Mouse (Mus musculus): ENCODE measurements around the gene Plch2. TPM values are rescaled to one million over a fixed set of nuclear protein-coding genes. Genes with fewer than 3 reads are reported as not detected.

Plch2 gene
- polyA plus RNA-seq, 2 experiments = 10.6 to 11.4 TPM

GRCm38 (mm10) chr4:154937746-154938145 is 118.8 kb downstream of the Plch2 start:
- Histone ChIP-seq H3K9me3 (ENCODE audit: control insufficient read depth, low read length) (no peaks in the 10 kb centered on the region), H3K9ac (ENCODE audit: low read depth, low read length, severe bottlenecking) (no peak overlapping the region), H3K36me3 (ENCODE audit: control insufficient read depth, insufficient read depth, low read length) (no peaks in the 10 kb centered on the region), H3K27me3 (ENCODE audit: control insufficient read depth, insufficient read depth, low read length) (no peaks in the 10 kb centered on the region), H3K4me2 (replicated peaks; ENCODE audit: low read depth, low read length, severe bottlenecking) (no peak overlapping the region), H3K4me3 (replicated peaks; ENCODE audit: low read length) (no peak overlapping the region), H3K27ac (replicated peaks; ENCODE audit: low read depth, low read length) (no peak overlapping the region), H3K4me1 (ENCODE audit: control insufficient read depth, insufficient read depth, low read length) (no peaks in the 10 kb centered on the region)
- TF ChIP-seq POLR2A (IDR thresholded peaks at IDR 0.05; ENCODE audit: borderline replicate concordance, extremely low read depth, insufficient read depth, insufficient read length) = no peak
- WGBS = 65% methylated on average over 1 of the region's 1 CpGs
- DNase-seq (ENCODE audit: low spot score) (no peak), ATAC-seq (ENCODE audit: low FRiP score, low read depth) (no peak)

GRCm38 (mm10) chr4:154936542-154937255 is 119.9 kb downstream of the Plch2 start:
- no peak for ATAC-seq (ENCODE audit: low FRiP score, low read depth)
- WGBS = 62% methylated on average over 8 of the region's 8 CpGs
- no peaks in the 10 kb centered on the region for H3K27me3 ChIP-seq (ENCODE audit: control insufficient read depth, insufficient read depth, low read length)

GRCm38 (mm10) chr4:154935788-154936187 is 120.8 kb downstream of the Plch2 start:
- no peak for ATAC-seq (ENCODE audit: low FRiP score, low read depth)
- Histone ChIP-seq H3K4me3 (replicated peaks; ENCODE audit: low read length) (no peak overlapping the region), H3K4me1 (ENCODE audit: control insufficient read depth, insufficient read depth, low read length) (no peaks in the 10 kb centered on the region), H3K36me3 (ENCODE audit: control insufficient read depth, insufficient read depth, low read length) (no peaks in the 10 kb centered on the region), H3K4me2 (replicated peaks; ENCODE audit: low read depth, low read length, severe bottlenecking) (no peak overlapping the region), H3K27ac (replicated peaks; ENCODE audit: low read depth, low read length) (no peak overlapping the region), H3K27me3 (ENCODE audit: control insufficient read depth, insufficient read depth, low read length) (no peaks in the 10 kb centered on the region), H3K9ac (ENCODE audit: low read depth, low read length, severe bottlenecking) (no peak overlapping the region), H3K9me3 (ENCODE audit: control insufficient read depth, low read length) (no peaks in the 10 kb centered on the region)
- WGBS = 83% methylated on average over 7 of the region's 7 CpGs
- no peak for TF ChIP-seq POLR2A (IDR thresholded peaks at IDR 0.05; ENCODE audit: borderline replicate concordance, extremely low read depth, insufficient read depth, insufficient read length)
- DNase-seq (ENCODE audit: low spot score) = no peak

More at GRCm38 (mm10) chr4:154936542-154937255, 119.9 kb downstream of the Plch2 start:
- Histone ChIP-seq H3K27ac (replicated peaks; ENCODE audit: low read depth, low read length) (no peak overlapping the region), H3K36me3 (ENCODE audit: control insufficient read depth, insufficient read depth, low read length) (no peaks in the 10 kb centered on the region), H3K9ac (ENCODE audit: low read depth, low read length, severe bottlenecking) (no peak overlapping the region), H3K4me2 (replicated peaks; ENCODE audit: low read depth, low read length, severe bottlenecking) (no peak overlapping the region), H3K4me1 (ENCODE audit: control insufficient read depth, insufficient read depth, low read length) (no peaks in the 10 kb centered on the region), H3K9me3 (ENCODE audit: control insufficient read depth, low read length) (no peaks in the 10 kb centered on the region), H3K4me3 (replicated peaks; ENCODE audit: low read length) (no peak overlapping the region)
- DNase-seq (ENCODE audit: low spot score) = no peak
- TF ChIP-seq POLR2A (IDR thresholded peaks at IDR 0.05; ENCODE audit: borderline replicate concordance, extremely low read depth, insufficient read depth, insufficient read length) = no peak

GRCm38 (mm10) chr4:154934800-154935199 is 121.8 kb downstream of the Plch2 start:
- DNase-seq (ENCODE audit: low spot score) (no peak), ATAC-seq (ENCODE audit: low FRiP score, low read depth) (no peak)
- Histone ChIP-seq H3K27me3 (ENCODE audit: control insufficient read depth, insufficient read depth, low read length) (no peaks in the 10 kb centered on the region), H3K27ac (replicated peaks; ENCODE audit: low read depth, low read length) (no peak overlapping the region), H3K4me3 (replicated peaks; ENCODE audit: low read length) (no peak overlapping the region), H3K4me1 (ENCODE audit: control insufficient read depth, insufficient read depth, low read length) (no peaks in the 10 kb centered on the region), H3K9ac (ENCODE audit: low read depth, low read length, severe bottlenecking) (no peak overlapping the region), H3K9me3 (ENCODE audit: control insufficient read depth, low read length) (no peaks in the 10 kb centered on the region), H3K36me3 (ENCODE audit: control insufficient read depth, insufficient read depth, low read length) (no peaks in the 10 kb centered on the region), H3K4me2 (replicated peaks; ENCODE audit: low read depth, low read length, severe bottlenecking) (no peak overlapping the region)
- WGBS = 85% methylated on average over 2 of the region's 2 CpGs
- TF ChIP-seq POLR2A (IDR thresholded peaks at IDR 0.05; ENCODE audit: borderline replicate concordance, extremely low read depth, insufficient read depth, insufficient read length) = no peak

GRCm38 (mm10) chr4:154933306-154933907 is 123.2 kb downstream of the Plch2 start:
- no peaks in the 10 kb centered on the region for H3K4me1 ChIP-seq (ENCODE audit: control insufficient read depth, insufficient read depth, low read length)
- H3K9ac ChIP-seq (ENCODE audit: low read depth, low read length, severe bottlenecking) = no peak overlapping the region
- no peak for TF ChIP-seq POLR2A (IDR thresholded peaks at IDR 0.05; ENCODE audit: borderline replicate concordance, extremely low read depth, insufficient read depth, insufficient read length)
- ATAC-seq (ENCODE audit: low FRiP score, low read depth) = no peak
- H3K4me2 ChIP-seq (replicated peaks; ENCODE audit: low read depth, low read length, severe bottlenecking) = no peak overlapping the region
- no peak overlapping the region for H3K4me3 ChIP-seq (replicated peaks; ENCODE audit: low read length)
- WGBS = 59% methylated on average over 11 of the region's 13 CpGs
- H3K9me3 ChIP-seq (ENCODE audit: control insufficient read depth, low read length) = no peaks in the 10 kb centered on the region
- no peaks in the 10 kb centered on the region for H3K36me3 ChIP-seq (ENCODE audit: control insufficient read depth, insufficient read depth, low read length)
- H3K27me3 ChIP-seq (ENCODE audit: control insufficient read depth, insufficient read depth, low read length) = no peaks in the 10 kb centered on the region
- no peak for DNase-seq (ENCODE audit: low spot score)
- no peak overlapping the region for H3K27ac ChIP-seq (replicated peaks; ENCODE audit: low read depth, low read length)

Other genes starting within 250 kb of the Plch2 start
- 0.09 and 0.13 TPM in 2 replicates for gene Ttc34, start 219.3 kb downstream of the Plch2 start, polyA plus RNA-seq (2012; rRNA removed)
- gene Ttc34, start 219.3 kb downstream of the Plch2 start, polyA plus RNA-seq (2014; fragmentation: Nextera tagmentation; extraction: Ambion mirVana) = 0.06 and 0.10 TPM in 2 replicates
- gene Mmel1, start 187.2 kb downstream of the Plch2 start, polyA plus RNA-seq (2012; rRNA removed) = 0.11 and 0.15 TPM in 2 replicates
- gene Mmel1, start 187.2 kb downstream of the Plch2 start, polyA plus RNA-seq (2014; fragmentation: Nextera tagmentation; extraction: Ambion mirVana) = 0.10 TPM in 1 of 2 replicates, not detected in the other
- gene Fam213b, start 157.6 kb downstream of the Plch2 start, polyA plus RNA-seq (2012; rRNA removed) = 24.3 and 33.6 TPM in 2 replicates
- gene Fam213b, start 157.6 kb downstream of the Plch2 start, polyA plus RNA-seq (2014; fragmentation: Nextera tagmentation; extraction: Ambion mirVana) = 48.0 and 51.8 TPM in 2 replicates
- gene Tnfrsf14, start 128.2 kb downstream of the Plch2 start, polyA plus RNA-seq (2012; rRNA removed) = 4.1 and 5.8 TPM in 2 replicates
- 0.87 and 0.99 TPM in 2 replicates for gene Tnfrsf14, start 128.2 kb downstream of the Plch2 start, polyA plus RNA-seq (2014; fragmentation: Nextera tagmentation; extraction: Ambion mirVana)
- gene Hes5, start 95.9 kb downstream of the Plch2 start, polyA plus RNA-seq (2012; rRNA removed) = 0.60 and 1.6 TPM in 2 replicates
- 0.30 and 0.77 TPM in 2 replicates for gene Hes5, start 95.9 kb downstream of the Plch2 start, polyA plus RNA-seq (2014; fragmentation: Nextera tagmentation; extraction: Ambion mirVana)
- 76.3 and 86.2 TPM in 2 replicates for gene Pank4, start 92.7 kb downstream of the Plch2 start, polyA plus RNA-seq (2012; rRNA removed)
- gene Pank4, start 92.7 kb downstream of the Plch2 start, polyA plus RNA-seq (2014; fragmentation: Nextera tagmentation; extraction: Ambion mirVana) = 36.9 and 43.9 TPM in 2 replicates
- 24.4 and 28.0 TPM in 2 replicates for gene Pex10, start 10.2 kb upstream of the Plch2 start, polyA plus RNA-seq (2012; rRNA removed)
- gene Pex10, start 10.2 kb upstream of the Plch2 start, polyA plus RNA-seq (2014; fragmentation: Nextera tagmentation; extraction: Ambion mirVana) = 6.7 and 9.0 TPM in 2 replicates
- 121 and 129 TPM in 2 replicates for gene Rer1, start 29.6 kb upstream of the Plch2 start, polyA plus RNA-seq (2012; rRNA removed)
- 173 and 175 TPM in 2 replicates for gene Rer1, start 29.6 kb upstream of the Plch2 start, polyA plus RNA-seq (2014; fragmentation: Nextera tagmentation; extraction: Ambion mirVana)
- 6.5 and 7.9 TPM in 2 replicates for gene Morn1, start 29.8 kb upstream of the Plch2 start, polyA plus RNA-seq (2012; rRNA removed)
- 4.5 and 4.7 TPM in 2 replicates for gene Morn1, start 29.8 kb upstream of the Plch2 start, polyA plus RNA-seq (2014; fragmentation: Nextera tagmentation; extraction: Ambion mirVana)
- 88.7 and 109 TPM in 2 replicates for gene Ski, start 165.8 kb upstream of the Plch2 start, polyA plus RNA-seq (2012; rRNA removed)
- 44.0 and 47.5 TPM in 2 replicates for gene Ski, start 165.8 kb upstream of the Plch2 start, polyA plus RNA-seq (2014; fragmentation: Nextera tagmentation; extraction: Ambion mirVana)
- gene Faap20, start 193.0 kb upstream of the Plch2 start, polyA plus RNA-seq (2012; rRNA removed) = 64.6 and 85.1 TPM in 2 replicates
- gene Faap20, start 193.0 kb upstream of the Plch2 start, polyA plus RNA-seq (2014; fragmentation: Nextera tagmentation; extraction: Ambion mirVana) = 72.5 and 84.8 TPM in 2 replicates

All from limb, embryonic 14.5 days (tissue).